8 mouse cellular contexts compared by ENCODE assay signal in the genomic region with DNA sequence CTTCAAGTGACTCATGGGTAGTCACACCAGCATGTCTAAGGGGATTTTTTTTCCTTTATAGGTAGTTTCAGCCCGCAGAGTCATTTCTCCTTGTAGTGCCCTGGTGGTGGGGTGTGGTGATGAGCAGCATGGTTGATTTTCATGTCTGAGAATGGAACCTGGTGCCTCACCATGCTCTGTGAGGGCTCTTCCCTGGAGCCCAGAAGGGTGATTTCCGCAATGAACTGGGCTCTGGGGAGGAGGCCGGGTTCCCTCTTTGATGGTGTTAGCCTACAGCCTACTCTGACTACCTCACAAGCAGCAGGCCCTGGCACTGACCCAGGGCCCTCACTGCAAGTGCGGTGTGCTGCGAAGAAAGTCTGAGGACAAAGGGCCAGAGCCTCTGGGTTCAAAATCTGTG. TPM values are rescaled to one million over a fixed set of nuclear protein-coding genes. Genes with fewer than 3 reads are reported as not detected.
DNase-seq lines count a peak whose midpoint lies in the region; ATAC-seq and TF ChIP-seq lines count a peak whose summit lies in the region.

Tap2 (plus strand) TSS at position 84 of the 400 bp plus-strand sequence.

- peaks cover 0 to 12% of the 10 kb centered on the region in 2 experiments; a peak in 2 of 4 replicates for H3K36me3 ChIP-seq in MEL (ENCODE audit: control insufficient read depth in 1 of 2, insufficient read depth in 2 of 2, low read length in 2 of 2)
- H3K36me3 ChIP-seq in forebrain, embryonic 14.5 days (ENCODE audit: control insufficient read depth, insufficient read depth, low read length): no peaks in the 10 kb centered on the region

- TF ChIP-seq EP300 in MEL (IDR thresholded peaks at IDR 0.05; ENCODE audit: low read depth in 1 of 2, low read length in 2 of 2): no peak

- H3K4me1 ChIP-seq in MEL (ENCODE audit: control insufficient read depth in 1 of 2, insufficient read depth in 2 of 2, low read length in 2 of 2): peaks cover 7 to 21% of the 10 kb centered on the region in 2 experiments
- no peaks in the 10 kb centered on the region for H3K4me1 ChIP-seq in forebrain, embryonic 14.5 days (ENCODE audit: control insufficient read depth, insufficient read depth, low read length)

- peak within 1 kb of the TSS; percentile 96 for H3K9ac ChIP-seq in MEL (ENCODE audit: control insufficient read depth, low read depth, low read length, poor library complexity, severe bottlenecking)
- peak within 1 kb of the TSS; percentile 69 for H3K9ac ChIP-seq in forebrain, embryonic 14.5 days (ENCODE audit: low read length)

- WGBS in forebrain, embryonic 14.5 days: 62% methylated on average over 5 of the region's 5 CpGs

- no peak for TF ChIP-seq CTCF in MEL (IDR thresholded peaks at IDR 0.05 in 2 of 3, conservative IDR thresholded peaks at IDR 0.05 in 1 of 3; ENCODE audit: control insufficient read depth in 1 of 3, insufficient read depth in 1 of 3, low read depth in 2 of 3, low read length in 3 of 3, poor library complexity in 1 of 3, severe bottlenecking in 1 of 3)

- H3K4me2 ChIP-seq in forebrain, embryonic 14.5 days (ENCODE audit: low read length): peak within 1 kb of the TSS; percentile 83

- ATAC-seq in forebrain, embryonic 14.5 days: no peak
- no peak for ATAC-seq in monocyte, adult 5-6 weeks (replicated peaks; ENCODE audit: insufficient number of reproducible peaks, low FRiP score, low TSS enrichment, poor library complexity, severe bottlenecking)

- peak; percentile 15 for DNase-seq in kidney, postnatal 10 days
- no peak for DNase-seq in kidney, adult 9 months
- peak; percentile 62 for DNase-seq in MEL (ENCODE audit: low read depth, low spot score)
- DNase-seq in forebrain, embryonic 14.5 days (ENCODE audit: low spot score): no peak
- peak; percentile 85 for DNase-seq in induced T-regulatory cell, adult 2 months (ENCODE audit: low read depth)
- no peak for DNase-seq in T-cell, adult 2 months (ENCODE audit: low spot score)
- no peak for DNase-seq in cerebellum, adult 8-10 months

- H3K79me2 ChIP-seq in MEL (ENCODE audit: control insufficient read depth, insufficient read depth, low read length, poor library complexity): peaks cover 21% of the 10 kb centered on the region

- no peaks in the 10 kb centered on the region for H3K9me3 ChIP-seq in MEL (replicated peaks; ENCODE audit: insufficient read depth, low read length)
- H3K9me3 ChIP-seq in forebrain, embryonic 14.5 days (replicated peaks; ENCODE audit: control insufficient read depth, low read length): no peaks in the 10 kb centered on the region

- H3K4me3 ChIP-seq in MEL (ENCODE audit: control insufficient read depth in 1 of 2, insufficient read depth in 1 of 2, low read depth in 2 of 2, low read length in 2 of 2): peak within 1 kb of the TSS; percentile 65 to 97
- peak within 1 kb of the TSS; percentile 56 for H3K4me3 ChIP-seq in forebrain, embryonic 14.5 days (ENCODE audit: low read depth, low read length)

- H3K27ac ChIP-seq in MEL (ENCODE audit: control insufficient read depth, low read depth, low read length): peak within 1 kb of the TSS; percentile 67
- no peak within 1 kb of the TSS for H3K27ac ChIP-seq in forebrain, embryonic 14.5 days (ENCODE audit: low read depth, low read length)

- no peak for TF ChIP-seq RAD21 in MEL (IDR thresholded peaks at IDR 0.05; ENCODE audit: low read depth, low read length)

- TF ChIP-seq POLR2A in MEL (IDR thresholded peaks at IDR 0.05; ENCODE audit: control insufficient read depth in 1 of 2, insufficient read depth in 1 of 2, low read depth in 1 of 2, low read length in 2 of 2, poor library complexity in 1 of 2): no peak

- H3K27me3 ChIP-seq in MEL (ENCODE audit: control insufficient read depth in 1 of 2, insufficient read depth in 2 of 2, low read length in 2 of 2): no peaks in the 10 kb centered on the region
- peaks cover 27% of the 10 kb centered on the region for H3K27me3 ChIP-seq in forebrain, embryonic 14.5 days (replicated peaks; ENCODE audit: control insufficient read depth, insufficient read depth, low read length)

TF ChIP-seq in MEL, 35 proteins besides CTCF, POLR2A, EP300 and RAD21:
- TF ChIP-seq TCF12 (IDR thresholded peaks at IDR 0.05; ENCODE audit: low read depth, low read length): no peak
- no peak for TF ChIP-seq MXI1 (IDR thresholded peaks at IDR 0.05; ENCODE audit: low read depth, low read length)
- TF ChIP-seq MAZ (IDR thresholded peaks at IDR 0.05; ENCODE audit: low read depth, low read length): no peak
- TF ChIP-seq JUND (IDR thresholded peaks at IDR 0.05; ENCODE audit: low read depth, low read length): no peak
- TF ChIP-seq MYB (IDR thresholded peaks at IDR 0.05; ENCODE audit: low read depth, low read length): no peak
- no peak for TF ChIP-seq NELFE (IDR thresholded peaks at IDR 0.05; ENCODE audit: low read depth, low read length)
- TF ChIP-seq E2F4 (IDR thresholded peaks at IDR 0.05; ENCODE audit: borderline replicate concordance, low read depth, low read length): no peak
- no peak for TF ChIP-seq ETS1 (IDR thresholded peaks at IDR 0.05; ENCODE audit: low read depth, low read length)

RNA-seq across cellular contexts. Expression of gene Tap2, which starts in this region (rescaled TPM):
- 40.3 and 48.5 TPM in 2 replicates for total RNA-seq in MEL (2012; rRNA removed)
- polyA plus RNA-seq in MEL (2012; ENCODE audit: insufficient read depth in 1 of 2, insufficient read length in 2 of 2, low read depth in 1 of 2, low replicate concordance in 2 of 2, missing spikeins in 1 of 2): 10 to 100 TPM in 1 of 2 experiments, not detected in 1; 63.0 TPM
- 0.28 and 0.61 TPM in 2 replicates for polyA plus RNA-seq in forebrain, embryonic 14.5 days (2014; fragmentation: Nextera tagmentation; extraction: Ambion mirVana)
- total RNA-seq in monocyte, adult 5-6 weeks (2017): 87.6 to 119 TPM (median 96.6 TPM) in 3 replicates

Comparison
In these comparisons a context has a peak if more than half of its experiments do, and no peak if none do; other contexts are left out.
1. DNase-seq: peak in kidney, postnatal 10 days (single experiment), MEL (single experiment) and induced T-regulatory cell, adult 2 months (single experiment); none in kidney, adult 9 months (single experiment), forebrain, embryonic 14.5 days (single experiment), T-cell, adult 2 months (single experiment) and cerebellum, adult 8-10 months (single experiment).